Mouse (Mus musculus) C2C12 (cell line): ENCODE measurements around the gene Gm11541.

Experiments used
- CEBPB ChIP-seq: IDR thresholded peaks from one replicate; pipeline ENCODE4 v1.6.1; 2011; ENCODE audit warnings: low read depth, mild to moderate bottlenecking, control low read depth, moderate library complexity
- CTCF ChIP-seq: IDR thresholded peaks from one replicate; pipeline ENCODE4 v1.5.1; 2011; ENCODE audit not compliant: control insufficient read depth, insufficient read depth, insufficient read length
- MAX ChIP-seq: IDR thresholded peaks from one replicate; pipeline ENCODE4 v1.6.1; 2011; ENCODE audit warnings: mild to moderate bottlenecking, control low read depth
- USF1 ChIP-seq: IDR thresholded peaks from one replicate; pipeline ENCODE4 v1.6.1; 2011; ENCODE audit warnings: low read depth, mild to moderate bottlenecking, control low read depth, moderate library complexity

DNA sequence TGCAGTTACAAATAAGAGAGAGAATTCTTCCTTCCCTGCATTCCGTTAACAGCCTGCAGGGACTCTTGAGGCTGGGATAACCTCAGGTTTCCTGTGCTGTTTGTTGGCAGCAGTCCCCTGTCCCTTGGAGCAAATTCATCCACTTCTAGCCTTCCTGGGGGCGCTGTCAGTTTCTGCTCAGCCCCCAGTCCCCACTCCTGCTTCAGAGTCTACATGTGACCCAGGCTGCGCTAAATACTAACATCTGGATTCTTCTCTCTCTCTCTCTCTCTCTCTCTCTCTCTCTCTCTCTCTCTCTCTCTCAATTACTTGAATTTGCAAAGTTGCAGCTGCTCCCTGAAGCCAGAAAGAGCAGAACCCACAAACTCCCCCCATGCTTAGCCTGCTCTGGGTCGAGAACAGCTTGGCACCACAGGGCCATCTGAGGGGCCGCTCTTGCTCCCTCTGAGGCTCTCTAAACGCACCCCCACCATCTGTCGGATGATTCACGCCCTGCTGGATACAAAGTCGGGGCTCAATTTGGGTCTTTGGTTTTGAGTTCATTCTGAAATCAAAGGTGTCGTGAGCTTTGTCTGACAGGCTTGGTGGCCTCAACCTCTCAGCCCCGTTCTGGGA is 9.1 kb upstream of the Gm11541 start:
- no peak for TF ChIP-seq CTCF
- no peak for TF ChIP-seq MAX
- TF ChIP-seq CEBPB, result no peak
- TF ChIP-seq USF1, result no peak
